Mouse (Mus musculus) hindbrain, embryonic 10.5 days (tissue): ENCODE measurements around the gene Scaf1. TPM values are rescaled to one million over a fixed set of nuclear protein-coding genes. Genes with fewer than 3 reads are reported as not detected.

Source experiments
- DNase-seq: peaks from one replicate; pipeline ENCODE4 v3.0.0-alpha.2; 2017; ENCODE audit warnings: low spot score
- H3K27ac ChIP-seq: fragments of 300-500 bp; sonication (generic); 2 replicates; pipeline ENCODE4 v1.5.1; 2016; ENCODE audit warnings: mild to moderate bottlenecking, moderate library complexity
- H3K27me3 ChIP-seq: fragments of 300-500 bp; sonication (generic); 2 replicates; pipeline ENCODE4 v1.6.1; 2016; ENCODE audit warnings: mild to moderate bottlenecking; ENCODE audit not compliant: poor library complexity, insufficient read depth, severe bottlenecking
- H3K36me3 ChIP-seq: fragments of 300-500 bp; sonication (generic); 2 replicates; pipeline ENCODE4 v1.6.1; 2016; ENCODE audit warnings: mild to moderate bottlenecking, moderate library complexity
- H3K4me1 ChIP-seq: fragments of 300-500 bp; sonication (generic); replicated peaks from 2 replicates; pipeline ENCODE4 v1.6.1; 2016; ENCODE audit warnings: mild to moderate bottlenecking
- H3K4me3 ChIP-seq: fragments of 300-500 bp; sonication (generic); 2 replicates; pipeline ENCODE4 v1.5.1; 2016; ENCODE audit warnings: mild to moderate bottlenecking, moderate library complexity
- H3K9me3 ChIP-seq: fragments of 300-500 bp; sonication (generic); 2 replicates; pipeline ENCODE4 v1.6.1; 2016; ENCODE audit warnings: mild to moderate bottlenecking, moderate library complexity
- WGBS: fragments of 180-500 bp; shearing (Covaris S2); methylation state at CpG from one replicate; pipeline ENCODE4 v1.1.7; 2016; 5-methylcytosine and 5-hydroxymethylcytosine counted together
- polyA plus RNA-seq: library from polyadenylated mRNA; unstranded; fragments of >200 nt; fragmentation: Nextera tagmentation; extraction: Ambion mirVana; gene quantifications from 2 replicates; pipeline ENCODE4 v1.2.1, GENCODE M21; 2016

The Scaf1 gene
- polyA plus RNA-seq, 1 experiment from 2014 or later: 49.9 TPM

GRCm38 (mm10) chr7:44965975-44966374 lies 50.2 kb downstream of the Scaf1 start:
- 83% methylated on average over 7 of the region's 7 CpGs for WGBS
- peaks cover 59% of the 10 kb centered on the region for H3K36me3 ChIP-seq
- H3K9me3 ChIP-seq: no peaks in the 10 kb centered on the region
- DNase-seq: no peak
- no peaks in the 10 kb centered on the region for H3K27me3 ChIP-seq
- H3K4me3 ChIP-seq: no peak overlapping the region
- no peak overlapping the region for H3K27ac ChIP-seq
- peaks cover 15% of the 10 kb centered on the region for H3K4me1 ChIP-seq

DNA sequence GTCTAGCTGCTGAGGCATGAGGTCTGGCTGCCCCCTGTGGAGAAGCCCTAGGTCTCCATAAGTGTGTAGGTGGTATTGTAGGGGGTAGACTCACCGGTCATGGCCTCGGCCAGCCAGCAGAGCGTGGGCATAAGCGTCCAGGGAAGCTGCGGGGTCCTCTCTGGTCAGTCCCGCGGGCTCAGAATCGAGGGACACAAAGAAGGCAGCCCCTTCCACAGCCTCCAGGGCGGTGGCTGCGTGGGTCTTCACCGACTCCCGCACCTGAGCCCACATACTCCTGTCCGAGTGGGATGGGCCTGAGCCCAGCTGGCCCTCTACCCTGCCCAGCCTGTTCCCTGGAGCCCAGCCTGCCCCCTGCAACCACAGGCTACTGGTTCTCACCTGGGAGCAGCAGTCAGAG lies 51.2 kb downstream of the Scaf1 start:
- Histone ChIP-seq H3K9me3 (no peaks in the 10 kb centered on the region), H3K4me1 (peaks cover 5% of the 10 kb centered on the region; the same call in 1 of the 2 replicates), H3K27ac (no peak overlapping the region), H3K36me3 (peaks cover 69% of the 10 kb centered on the region), H3K27me3 (no peaks in the 10 kb centered on the region), H3K4me3 (no peak overlapping the region)
- WGBS: 93% methylated on average over 13 of the region's 13 CpGs
- DNase-seq: no peak

DNA sequence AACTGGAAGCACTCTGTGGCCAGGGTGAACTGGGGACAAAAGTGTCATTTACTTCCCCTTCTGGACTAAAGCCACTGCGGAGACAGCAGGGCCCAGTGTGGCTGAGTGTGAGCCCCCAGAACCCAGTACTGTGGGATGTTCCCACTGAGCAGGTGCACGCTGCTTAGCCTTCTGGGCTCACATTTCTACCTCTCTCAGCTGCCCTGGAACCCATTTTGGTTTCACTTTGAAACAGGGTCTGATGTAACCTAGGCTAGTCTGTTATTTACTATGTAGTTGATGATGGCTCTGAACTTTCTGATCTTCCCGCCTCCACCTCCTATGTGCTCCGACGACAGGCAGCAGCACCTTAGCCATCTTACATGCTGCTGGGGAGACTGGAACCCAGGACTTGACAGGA lies 53.3 kb downstream of the Scaf1 start:
- Histone ChIP-seq H3K9me3 (no peaks in the 10 kb centered on the region), H3K4me1 (0 out of 2 replicates have a peak, but pooled peaks cover under 1% of the 10 kb centered on the region), H3K4me3 (no peak overlapping the region), H3K36me3 (peaks cover 79% of the 10 kb centered on the region), H3K27me3 (no peaks in the 10 kb centered on the region), H3K27ac (no peak overlapping the region)
- no peak for DNase-seq
- 92% methylated on average over 5 of the region's 5 CpGs for WGBS

DNA sequence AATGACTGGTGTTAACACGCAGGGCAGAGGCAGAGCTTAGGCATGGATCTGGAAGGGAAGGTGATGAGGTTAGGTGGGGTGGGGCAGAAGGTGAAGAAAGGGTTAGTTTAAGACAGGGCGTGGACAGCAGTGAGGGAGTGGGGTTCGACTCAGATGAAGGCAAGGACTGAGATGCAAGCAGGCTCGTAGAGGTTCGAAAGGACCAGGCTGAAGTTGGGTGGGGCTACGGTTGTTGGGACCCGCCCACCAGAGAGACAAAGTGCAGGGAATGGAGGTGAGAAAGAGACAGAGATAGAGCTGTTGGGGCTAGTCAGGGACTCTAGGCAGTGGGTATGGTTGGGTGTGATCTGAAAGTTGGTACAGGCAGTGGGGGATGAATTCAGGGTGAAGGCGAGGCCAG lies 53.8 kb downstream of the Scaf1 start:
- no peak for DNase-seq
- Histone ChIP-seq H3K4me1 (peaks cover 5% of the 10 kb centered on the region; the same call in 1 of the 2 replicates), H3K36me3 (peaks cover 77% of the 10 kb centered on the region), H3K27me3 (no peaks in the 10 kb centered on the region), H3K27ac (peak overlapping the region; percentile 17; the same call in 1 of the 2 replicates), H3K4me3 (no peak overlapping the region), H3K9me3 (no peaks in the 10 kb centered on the region)
- 83% methylated on average over 8 of the region's 8 CpGs for WGBS

DNA sequence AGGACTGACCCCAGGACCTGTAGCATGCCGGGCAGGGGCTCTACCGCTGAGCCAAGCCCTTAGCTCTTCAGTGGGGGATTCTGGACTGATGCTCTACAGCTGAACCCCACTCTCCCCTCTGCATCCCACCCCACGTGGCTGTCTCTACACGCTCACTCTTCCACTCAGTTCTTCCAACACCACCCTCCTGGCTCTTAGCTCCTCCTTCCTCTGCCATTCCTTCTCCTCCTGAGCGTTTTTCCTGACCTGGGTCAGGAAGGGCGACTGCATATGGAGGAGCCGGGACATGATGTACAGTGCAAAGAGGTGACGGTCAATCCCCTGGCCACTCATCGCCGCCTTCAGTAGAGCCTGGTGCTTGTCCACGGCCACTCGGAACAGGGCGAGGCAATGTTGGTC lies 55.7 kb downstream of the Scaf1 start:
- Histone ChIP-seq H3K4me1 (peaks cover 13% of the 10 kb centered on the region; the same call in 1 of the 2 replicates), H3K9me3 (no peaks in the 10 kb centered on the region), H3K4me3 (no peak overlapping the region), H3K27me3 (no peaks in the 10 kb centered on the region), H3K36me3 (peaks cover 62% of the 10 kb centered on the region), H3K27ac (no peak overlapping the region)
- 90% methylated on average over 13 of the region's 13 CpGs for WGBS
- DNase-seq: no peak

DNA sequence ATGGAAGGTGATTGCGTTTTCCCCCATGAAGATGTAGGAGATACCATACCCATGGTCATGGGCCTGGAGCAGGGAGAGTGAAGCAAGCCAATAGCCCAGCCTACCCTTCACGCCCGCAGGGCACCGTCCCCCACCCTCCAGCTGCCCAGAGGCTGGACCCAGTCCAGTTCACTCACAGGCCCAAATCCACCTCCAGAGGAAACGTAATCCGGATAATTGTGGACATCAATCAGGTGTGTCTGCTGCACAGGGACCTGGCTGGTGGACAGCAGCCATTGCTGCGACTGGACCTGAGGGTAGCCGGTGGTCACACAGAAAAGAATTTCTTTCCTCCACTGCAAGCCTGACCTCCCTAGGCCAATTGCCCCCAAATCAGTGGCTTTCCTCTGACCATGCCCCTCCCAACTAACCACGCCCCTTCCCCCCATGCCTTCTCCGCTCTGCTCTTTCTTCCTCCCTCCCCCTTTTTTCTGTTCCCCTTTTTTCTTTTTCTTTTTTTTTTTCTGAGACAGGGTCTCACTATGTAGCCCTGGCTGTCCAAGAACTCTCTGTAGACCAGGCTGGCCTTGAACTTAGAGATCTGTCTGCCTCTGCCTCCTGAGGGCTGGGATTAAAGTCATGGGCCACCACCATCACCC lies 56.2 kb downstream of the Scaf1 start:
- Histone ChIP-seq H3K36me3 (peaks cover 57% of the 10 kb centered on the region), H3K4me3 (no peak overlapping the region)

DNA sequence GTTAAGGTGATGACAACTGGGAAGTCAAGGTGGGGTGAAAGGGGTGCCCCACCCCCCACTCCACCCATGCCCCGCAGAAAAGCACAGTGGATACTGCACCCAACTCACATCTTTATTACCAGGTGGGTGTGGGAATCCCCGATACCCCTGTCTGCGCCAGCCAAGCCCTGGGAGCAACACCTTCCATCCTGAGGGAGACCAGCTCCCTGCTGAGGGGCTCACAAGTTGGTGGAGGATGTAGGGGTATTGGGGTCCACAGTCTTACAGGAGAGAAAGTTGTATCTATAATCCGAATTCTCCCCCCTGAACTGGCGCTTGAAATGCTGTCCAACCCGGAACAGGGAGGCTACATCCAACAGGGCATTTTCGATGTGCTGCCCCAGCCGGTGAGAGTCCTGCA lies 56.9 kb downstream of the Scaf1 start:
- Histone ChIP-seq H3K4me3 (no peak overlapping the region), H3K27me3 (no peaks in the 10 kb centered on the region), H3K27ac (no peak overlapping the region), H3K4me1 (peaks cover 13% of the 10 kb centered on the region; the same call in 1 of the 2 replicates), H3K36me3 (peaks cover 52% of the 10 kb centered on the region), H3K9me3 (no peaks in the 10 kb centered on the region)
- WGBS: 82% methylated on average over 8 of the region's 8 CpGs
- DNase-seq: no peak

More for the DNA sequence above, 56.2 kb downstream of the Scaf1 start:
- Histone ChIP-seq H3K27ac (no peak overlapping the region), H3K4me1 (peaks cover 13% of the 10 kb centered on the region; the same call in 1 of the 2 replicates), H3K27me3 (no peaks in the 10 kb centered on the region), H3K9me3 (no peaks in the 10 kb centered on the region)
- no peak for DNase-seq
- WGBS: 90% methylated on average over 10 of the region's 10 CpGs

DNA sequence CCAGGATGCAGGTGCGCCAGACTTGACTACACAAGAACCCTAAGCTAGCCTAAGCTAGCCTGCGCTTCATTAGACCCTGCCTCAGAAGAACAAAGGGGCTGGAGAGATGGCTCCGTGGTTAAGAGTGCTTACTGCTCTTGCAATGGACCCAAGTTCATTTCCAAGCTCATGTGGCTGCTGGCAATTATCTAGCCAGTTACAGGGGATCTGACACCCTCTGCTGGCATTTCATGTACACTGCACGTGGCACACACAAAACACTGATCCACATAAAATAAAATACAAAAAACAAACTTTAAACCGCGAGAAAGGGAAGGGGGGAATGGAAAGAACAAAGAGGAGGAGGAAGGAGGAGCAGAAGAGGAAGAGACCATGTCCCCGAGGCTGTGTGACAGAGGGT lies 58.0 kb downstream of the Scaf1 start:
- peaks cover 43% of the 10 kb centered on the region for H3K36me3 ChIP-seq
- no peak overlapping the region for H3K27ac ChIP-seq
- H3K27me3 ChIP-seq: no peaks in the 10 kb centered on the region
- no peak for DNase-seq
- peaks cover 17% of the 10 kb centered on the region for H3K4me1 ChIP-seq
- no peak overlapping the region for H3K4me3 ChIP-seq
- H3K9me3 ChIP-seq: no peaks in the 10 kb centered on the region
- WGBS: 64% methylated on average over 7 of the region's 7 CpGs

DNA sequence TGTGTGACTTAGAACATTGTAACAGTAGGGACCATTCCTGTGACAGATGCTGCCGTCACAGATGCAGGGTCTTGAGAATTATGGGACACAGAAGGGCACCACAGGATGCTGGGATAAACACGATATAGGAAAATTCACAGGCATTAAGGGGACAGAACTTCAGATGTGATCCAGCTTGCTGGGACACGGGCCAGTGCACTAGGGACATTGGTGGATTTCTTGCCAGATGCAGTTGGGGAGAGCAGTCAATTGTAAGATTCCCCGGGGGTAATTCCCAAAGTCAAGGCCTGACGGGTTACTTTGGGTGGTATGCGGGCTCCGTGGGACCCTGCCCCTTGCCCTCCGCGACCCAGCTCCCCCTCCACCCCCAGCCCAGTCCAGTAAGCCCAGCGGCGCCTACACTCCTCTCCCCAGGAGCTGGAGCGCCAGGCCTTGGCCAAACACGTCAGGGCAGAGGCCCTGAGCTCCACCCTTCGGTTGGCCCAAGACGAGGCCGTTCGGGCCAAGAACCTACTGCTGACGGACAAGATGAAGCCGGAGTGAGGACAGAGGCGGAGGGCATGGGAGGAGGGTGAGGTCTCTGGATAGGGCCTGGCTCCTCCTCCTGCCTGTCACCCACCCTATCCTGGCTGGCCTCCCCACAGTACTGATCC lies 58.9 kb downstream of the Scaf1 start:
- Histone ChIP-seq H3K27ac (no peak overlapping the region), H3K9me3 (no peaks in the 10 kb centered on the region), H3K27me3 (peaks cover 4% of the 10 kb centered on the region; the same call in 1 of the 2 replicates), H3K4me1 (peaks cover 23% of the 10 kb centered on the region), H3K36me3 (peaks cover 37% of the 10 kb centered on the region), H3K4me3 (no peak overlapping the region)
- WGBS: 73% methylated on average over 20 of the region's 20 CpGs
- no peak for DNase-seq

DNA sequence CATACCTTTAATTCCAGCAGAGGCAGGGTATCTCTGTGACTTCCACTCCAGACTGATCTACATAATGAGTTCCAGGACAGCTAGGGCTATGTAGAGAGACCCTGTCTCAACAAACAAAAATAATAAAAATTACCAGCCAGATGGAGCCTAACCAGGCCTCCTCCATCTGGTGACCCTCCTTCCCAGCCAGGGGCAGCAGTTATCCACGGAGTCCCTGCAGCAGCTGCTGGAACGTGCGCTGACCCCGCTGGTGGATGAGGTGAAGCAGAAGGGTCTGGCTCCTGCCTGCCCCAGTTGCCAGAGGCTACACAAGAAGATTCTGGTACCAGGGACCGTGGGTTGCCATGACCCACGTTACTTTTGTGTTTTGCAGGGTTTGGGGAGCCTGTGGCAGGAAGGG lies 59.9 kb downstream of the Scaf1 start:
- H3K4me3 ChIP-seq: no peak overlapping the region
- H3K4me1 ChIP-seq: peaks cover 32% of the 10 kb centered on the region
- H3K36me3 ChIP-seq: peaks cover 26% of the 10 kb centered on the region
- peaks cover 15% of the 10 kb centered on the region for H3K27me3 ChIP-seq
- H3K9me3 ChIP-seq: no peaks in the 10 kb centered on the region
- H3K27ac ChIP-seq: peak overlapping the region; percentile 46; the same call in 1 of the 2 replicates
- 63% methylated on average over 6 of the region's 6 CpGs for WGBS
- DNase-seq: no peak

DNA sequence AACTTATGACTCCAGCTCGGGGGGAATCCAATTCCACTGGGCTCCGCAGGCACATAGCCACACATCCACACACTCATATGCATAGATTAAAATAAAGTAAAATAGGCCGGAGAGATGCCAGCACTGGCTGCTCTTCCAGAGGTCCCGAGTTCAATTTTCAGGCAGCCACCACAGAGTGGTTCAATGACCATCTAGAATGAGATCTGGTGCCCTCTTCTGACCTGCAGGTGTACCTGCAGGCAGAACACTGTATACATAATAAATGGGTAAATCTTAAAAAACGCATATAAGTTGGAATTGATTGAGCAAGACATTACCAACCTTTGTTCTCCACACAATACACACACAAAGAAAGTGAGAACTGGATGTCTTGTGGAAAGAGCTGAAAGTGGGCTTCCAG lies 60.5 kb downstream of the Scaf1 start:
- no peak overlapping the region for H3K4me3 ChIP-seq
- H3K9me3 ChIP-seq: no peaks in the 10 kb centered on the region
- H3K4me1 ChIP-seq: peaks cover 32% of the 10 kb centered on the region
- DNase-seq: no peak
- WGBS: 58% methylated on average over 5 of the region's 5 CpGs
- no peak overlapping the region for H3K27ac ChIP-seq
- peaks cover 21% of the 10 kb centered on the region for H3K27me3 ChIP-seq
- H3K36me3 ChIP-seq: peaks cover 20% of the 10 kb centered on the region

- Histone ChIP-seq H3K4me1 (peaks cover 32% of the 10 kb centered on the region), H3K27ac (0 out of 2 replicates have a peak overlapping the region, but pooled peaks have one; percentile 35), H3K9me3 (no peaks in the 10 kb centered on the region), H3K27me3 (peaks cover 35% of the 10 kb centered on the region), H3K4me3 (no peak overlapping the region), H3K36me3 (peaks cover 6% of the 10 kb centered on the region)
- 83% methylated on average over 12 of the region's 12 CpGs for WGBS
- no peak for DNase-seq
Measured at GRCm38 (mm10) chr7:44954091-44954885, 61.9 kb downstream of the Scaf1 start.
